Mouse (Mus musculus): ENCODE data around the gene Tmem8b. TPM values are rescaled to one million over a fixed set of nuclear protein-coding genes. Genes with fewer than 3 reads are reported as not detected.

The Tmem8b gene
- polyA plus RNA-seq, 1 experiment from 2014 or later, result 2.7 TPM

GRCm38 (mm10) chr4:43729794-43730550 lies 61.2 kb downstream of the Tmem8b start, which contains the start of gene Spaar:
Spaar (plus strand) TSS chr4:43730034.
- H3K36me3 ChIP-seq (ENCODE audit: control insufficient read depth, insufficient read depth, low read length), result no peaks in the 10 kb centered on the region
- no peaks in the 10 kb centered on the region for H3K27me3 ChIP-seq (ENCODE audit: control insufficient read depth, insufficient read depth, low read length)
- H3K4me3 ChIP-seq (ENCODE audit: low read depth, low read length), result no peak within 1 kb of the TSS
- H3K9me3 ChIP-seq (replicated peaks; ENCODE audit: control insufficient read depth, low read length), result no peaks in the 10 kb centered on the region
- 31% methylated on average over 14 of the region's 14 CpGs for whole genome bisulfite sequencing (ENCODE audit: insufficient replicate concordance)
- H3K4me1 ChIP-seq (ENCODE audit: control insufficient read depth, insufficient read depth, low read length), result peaks cover 48% of the 10 kb centered on the region
- H3K9ac ChIP-seq (ENCODE audit: low read depth, low read length), result 0 out of 2 replicates have a peak within 1 kb of the TSS, but pooled peaks have one; percentile 56
- no peak for ATAC-seq (replicated peaks; ENCODE audit: insufficient number of reproducible peaks, low FRiP score, low TSS enrichment)
- H3K4me2 ChIP-seq, result peak within 1 kb of the TSS; percentile 34
- peak within 1 kb of the TSS; percentile 80 for H3K27ac ChIP-seq (ENCODE audit: low read depth, low read length)

GRCm38 (mm10) chr4:43730750-43731297 lies 62.1 kb downstream of the Tmem8b start:
- Histone ChIP-seq H3K4me2 (no peak overlapping the region; the same call in 1 of the 2 replicates), H3K36me3 (ENCODE audit: control insufficient read depth, insufficient read depth, low read length) (no peaks in the 10 kb centered on the region), H3K27me3 (ENCODE audit: control insufficient read depth, insufficient read depth, low read length) (no peaks in the 10 kb centered on the region), H3K9ac (ENCODE audit: low read depth, low read length) (no peak overlapping the region), H3K9me3 (replicated peaks; ENCODE audit: control insufficient read depth, low read length) (no peaks in the 10 kb centered on the region), H3K4me3 (ENCODE audit: low read depth, low read length) (no peak overlapping the region), H3K27ac (ENCODE audit: low read depth, low read length) (no peak overlapping the region), H3K4me1 (ENCODE audit: control insufficient read depth, insufficient read depth, low read length) (peaks cover 48% of the 10 kb centered on the region)
- no peak for ATAC-seq (replicated peaks; ENCODE audit: insufficient number of reproducible peaks, low FRiP score, low TSS enrichment)
- 50% methylated on average over 21 of the region's 21 CpGs for WGBS (ENCODE audit: insufficient replicate concordance)

GRCm38 (mm10) chr4:43732171-43732570 lies 63.4 kb downstream of the Tmem8b start:
- Histone ChIP-seq H3K9ac (ENCODE audit: low read depth, low read length) (no peak overlapping the region), H3K4me2 (no peak overlapping the region), H3K36me3 (ENCODE audit: control insufficient read depth, insufficient read depth, low read length) (no peaks in the 10 kb centered on the region), H3K27ac (ENCODE audit: low read depth, low read length) (no peak overlapping the region), H3K9me3 (replicated peaks; ENCODE audit: control insufficient read depth, low read length) (no peaks in the 10 kb centered on the region), H3K27me3 (ENCODE audit: control insufficient read depth, insufficient read depth, low read length) (no peaks in the 10 kb centered on the region), H3K4me3 (ENCODE audit: low read depth, low read length) (no peak overlapping the region), H3K4me1 (ENCODE audit: control insufficient read depth, insufficient read depth, low read length) (peaks cover 42% of the 10 kb centered on the region)
- ATAC-seq (replicated peaks; ENCODE audit: insufficient number of reproducible peaks, low FRiP score, low TSS enrichment), result no peak
- 4% methylated on average over 1 of the region's 1 CpGs for WGBS (ENCODE audit: insufficient replicate concordance)

- Histone ChIP-seq H3K27ac (ENCODE audit: low read depth, low read length) (no peak overlapping the region), H3K27me3 (ENCODE audit: control insufficient read depth, insufficient read depth, low read length) (no peaks in the 10 kb centered on the region), H3K9me3 (replicated peaks; ENCODE audit: control insufficient read depth, low read length) (no peaks in the 10 kb centered on the region), H3K9ac (ENCODE audit: low read depth, low read length) (no peak overlapping the region), H3K4me3 (ENCODE audit: low read depth, low read length) (no peak overlapping the region), H3K4me1 (ENCODE audit: control insufficient read depth, insufficient read depth, low read length) (peaks cover 33% of the 10 kb centered on the region), H3K36me3 (ENCODE audit: control insufficient read depth, insufficient read depth, low read length) (no peaks in the 10 kb centered on the region), H3K4me2 (no peak overlapping the region)
- no peak for ATAC-seq (replicated peaks; ENCODE audit: insufficient number of reproducible peaks, low FRiP score, low TSS enrichment)
- 63% methylated on average over 5 of the region's 5 CpGs for WGBS (ENCODE audit: insufficient replicate concordance)
These were observed 64.4 kb downstream of the Tmem8b start for GRCm38 (mm10) chr4:43733186-43733585.

- Histone ChIP-seq H3K9me3 (replicated peaks; ENCODE audit: control insufficient read depth, low read length) (no peaks in the 10 kb centered on the region), H3K27me3 (ENCODE audit: control insufficient read depth, insufficient read depth, low read length) (no peaks in the 10 kb centered on the region), H3K9ac (ENCODE audit: low read depth, low read length) (no peak overlapping the region), H3K4me2 (no peak overlapping the region), H3K4me1 (ENCODE audit: control insufficient read depth, insufficient read depth, low read length) (peaks cover 6% of the 10 kb centered on the region), H3K27ac (ENCODE audit: low read depth, low read length) (no peak overlapping the region), H3K36me3 (ENCODE audit: control insufficient read depth, insufficient read depth, low read length) (no peaks in the 10 kb centered on the region), H3K4me3 (ENCODE audit: low read depth, low read length) (no peak overlapping the region)
- WGBS (ENCODE audit: insufficient replicate concordance), result 73% methylated on average over 6 of the region's 6 CpGs
- ATAC-seq (replicated peaks; ENCODE audit: insufficient number of reproducible peaks, low FRiP score, low TSS enrichment), result no peak
These were observed 68.4 kb downstream of the Tmem8b start for GRCm38 (mm10) chr4:43737144-43737543.

- WGBS (ENCODE audit: insufficient replicate concordance), result 46% methylated on average over 8 of the region's 8 CpGs
- Histone ChIP-seq H3K27ac (ENCODE audit: low read depth, low read length) (no peak overlapping the region), H3K4me1 (ENCODE audit: control insufficient read depth, insufficient read depth, low read length) (no peaks in the 10 kb centered on the region), H3K4me3 (ENCODE audit: low read depth, low read length) (no peak overlapping the region), H3K27me3 (ENCODE audit: control insufficient read depth, insufficient read depth, low read length) (no peaks in the 10 kb centered on the region), H3K36me3 (ENCODE audit: control insufficient read depth, insufficient read depth, low read length) (no peaks in the 10 kb centered on the region), H3K9me3 (replicated peaks; ENCODE audit: control insufficient read depth, low read length) (no peaks in the 10 kb centered on the region), H3K9ac (ENCODE audit: low read depth, low read length) (no peak overlapping the region), H3K4me2 (no peak overlapping the region)
- ATAC-seq (replicated peaks; ENCODE audit: insufficient number of reproducible peaks, low FRiP score, low TSS enrichment), result no peak
These were observed 70.4 kb downstream of the Tmem8b start for GRCm38 (mm10) chr4:43738989-43739674.

GRCm38 (mm10) chr4:43741526-43741925 lies 72.8 kb downstream of the Tmem8b start:
- no peak for ATAC-seq (replicated peaks; ENCODE audit: insufficient number of reproducible peaks, low FRiP score, low TSS enrichment)
- H3K4me1 ChIP-seq (ENCODE audit: control insufficient read depth, insufficient read depth, low read length), result no peaks in the 10 kb centered on the region
- no peak overlapping the region for H3K9ac ChIP-seq (ENCODE audit: low read depth, low read length)
- H3K27ac ChIP-seq (ENCODE audit: low read depth, low read length), result no peak overlapping the region
- H3K4me3 ChIP-seq (ENCODE audit: low read depth, low read length), result no peak overlapping the region
- no peak overlapping the region for H3K4me2 ChIP-seq
- H3K36me3 ChIP-seq (ENCODE audit: control insufficient read depth, insufficient read depth, low read length), result no peaks in the 10 kb centered on the region
- WGBS (ENCODE audit: insufficient replicate concordance), result 55% methylated on average over 5 of the region's 5 CpGs
- no peaks in the 10 kb centered on the region for H3K9me3 ChIP-seq (replicated peaks; ENCODE audit: control insufficient read depth, low read length)
- no peaks in the 10 kb centered on the region for H3K27me3 ChIP-seq (ENCODE audit: control insufficient read depth, insufficient read depth, low read length)

Data from heart, embryonic 11.5 days (tissue).